Mouse (Mus musculus) sigmoid colon, adult 10 weeks (tissue): Measurements from ENCODE around the gene Lnx2. TPM values are rescaled to one million over a fixed set of nuclear protein-coding genes. Genes with fewer than 3 reads are reported as not detected.

Experiments
- polyA plus RNA-seq: library from polyadenylated mRNA; stranded (reverse); fragments of 350-450 nt; fragmentation: Illumina TruSeq; extraction: RNeasy Lipid Tissue Mini Kit (QIAGEN cat#74804); gene quantifications from one replicate; pipeline ENCODE4 v1.2.3, GENCODE M21; 2014; ENCODE audit warnings: low read depth, low replicate concordance

The Lnx2 gene
- polyA plus RNA-seq = 25.4 TPM

GRCm38 (mm10) chr5:147076026-147076798 lies at the start of gene Lnx2:
Gene Lnx2, minus strand, starts transcription at chr5:147076586.

GRCm38 (mm10) chr5:147076799-147077165 lies 396 bp upstream of the Lnx2 start, which contains the start of gene Polr1d:
Gene Polr1d, plus strand, starts transcription at chr5:147077050.

Other genes starting within 250 kb of the Lnx2 start
- gene Rpl21, start 243.7 kb downstream of the Lnx2 start, polyA plus RNA-seq = 364 TPM
- 0.41 TPM for gene Rasl11a, start 231.5 kb downstream of the Lnx2 start, polyA plus RNA-seq
- 23.6 TPM for gene Gtf3a, start 127.9 kb downstream of the Lnx2 start, polyA plus RNA-seq
- 34.4 TPM for gene Mtif3, start 112.8 kb downstream of the Lnx2 start, polyA plus RNA-seq
- gene Polr1d, start 464 bp upstream of the Lnx2 start, polyA plus RNA-seq = 185 TPM
- not detected for gene Gsx1, start 112.1 kb upstream of the Lnx2 start, polyA plus RNA-seq
- 0.25 TPM for gene Pdx1, start 193.4 kb upstream of the Lnx2 start, polyA plus RNA-seq
- gene Cdx2, start 230.7 kb upstream of the Lnx2 start, polyA plus RNA-seq = 36.4 TPM
- gene Urad, start 245.9 kb upstream of the Lnx2 start, polyA plus RNA-seq = not detected